Mouse (Mus musculus) liver, embryonic 16.5 days (tissue): ENCODE data around the gene Oit3. TPM values are rescaled to one million over a fixed set of nuclear protein-coding genes. Genes with fewer than 3 reads are reported as not detected.

Experiments
- ATAC-seq: fragments of 200-750 bp; cut with Nextera tagmentation; 2 replicates; pipeline ENCODE4 v1.8.0; 2017; ENCODE audit warnings: low read depth, mild to moderate bottlenecking, moderate number of reproducible peaks, moderate library complexity
- H3K27ac ChIP-seq: fragments of 300-500 bp; sonication (generic); 2 replicates; pipeline ENCODE4 v1.5.1; 2014; ENCODE audit warnings: mild to moderate bottlenecking, low read length
- H3K27me3 ChIP-seq: fragments of 300-500 bp; sonication (generic); 2 replicates; pipeline ENCODE4 v1.6.1; 2014; ENCODE audit warnings: low read depth, low read length, mixed read lengths; ENCODE audit not compliant: control insufficient read depth, insufficient read depth
- H3K36me3 ChIP-seq: fragments of 300-500 bp; sonication (generic); 2 replicates; pipeline ENCODE4 v1.6.1; 2014; ENCODE audit warnings: mild to moderate bottlenecking; ENCODE audit not compliant: control insufficient read depth, insufficient read depth
- H3K4me1 ChIP-seq: fragments of 300-500 bp; sonication (generic); 2 replicates; pipeline ENCODE4 v1.6.1; 2014; ENCODE audit warnings: low read depth, low read length, mixed read lengths; ENCODE audit not compliant: control insufficient read depth
- H3K4me2 ChIP-seq: fragments of 300-500 bp; sonication (generic); 2 replicates; pipeline ENCODE4 v1.6.1; 2014; ENCODE audit warnings: low read depth, low read length, mixed read lengths
- H3K4me3 ChIP-seq: fragments of 300-500 bp; sonication (generic); 2 replicates; pipeline ENCODE4 v1.5.1; 2014; ENCODE audit warnings: low read depth, mild to moderate bottlenecking, low read length
- H3K9ac ChIP-seq: fragments of 300-500 bp; sonication (generic); 2 replicates; pipeline ENCODE4 v1.6.1; 2014; ENCODE audit warnings: low read depth, low read length
- H3K9me3 ChIP-seq: fragments of 300-500 bp; sonication (generic); replicated peaks from 2 replicates; pipeline ENCODE4 v1.6.1; 2016; ENCODE audit warnings: low read length; ENCODE audit not compliant: control insufficient read depth
- WGBS: fragments of 180-500 bp; shearing (Covaris S2); extraction: QIAGEN DNeasy Blood & Tissue Kit; methylation state at CpG from one replicate; pipeline ENCODE4 v1.1.7; 2014; ENCODE audit not compliant: insufficient replicate concordance; 5-methylcytosine and 5-hydroxymethylcytosine counted together
- polyA plus RNA-seq: library from polyadenylated mRNA; unstranded; fragments of >200 nt; fragmentation: Nextera tagmentation; extraction: Ambion mirVana; gene quantifications from 2 replicates; pipeline ENCODE4 v1.2.1, GENCODE M21; 2015

Gene Oit3
- polyA plus RNA-seq, 1 experiment from 2014 or later = 21.0 TPM

DNA sequence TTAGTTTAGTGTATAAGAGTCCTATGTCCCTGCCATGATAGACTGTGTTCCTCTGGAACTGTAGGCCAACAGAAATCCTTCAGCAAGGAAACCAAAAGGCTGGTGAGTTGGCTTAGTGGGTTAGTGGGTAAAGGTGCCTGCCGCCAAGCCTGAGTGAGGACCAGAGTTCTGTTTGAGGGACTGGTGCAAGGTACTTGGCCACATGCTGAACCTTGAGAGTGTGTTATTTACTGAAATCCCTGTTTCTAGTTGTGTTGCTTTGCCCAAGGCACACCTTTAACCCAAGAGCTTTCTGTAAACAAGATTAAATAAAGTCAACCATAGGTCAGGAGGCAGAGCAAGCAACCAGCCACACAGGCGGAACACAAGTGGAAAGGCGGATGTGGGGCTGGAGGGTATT, 24.0 kb upstream of the Oit3 start:
- H3K4me1 ChIP-seq = no peaks in the 10 kb centered on the region
- H3K9ac ChIP-seq = no peak overlapping the region
- WGBS = 74% methylated on average over 3 of the region's 3 CpGs
- H3K27ac ChIP-seq = no peak overlapping the region
- no peaks in the 10 kb centered on the region for H3K27me3 ChIP-seq
- H3K36me3 ChIP-seq = no peaks in the 10 kb centered on the region
- H3K9me3 ChIP-seq = no peaks in the 10 kb centered on the region
- no peak overlapping the region for H3K4me2 ChIP-seq
- H3K4me3 ChIP-seq = no peak overlapping the region
- no peak for ATAC-seq

DNA sequence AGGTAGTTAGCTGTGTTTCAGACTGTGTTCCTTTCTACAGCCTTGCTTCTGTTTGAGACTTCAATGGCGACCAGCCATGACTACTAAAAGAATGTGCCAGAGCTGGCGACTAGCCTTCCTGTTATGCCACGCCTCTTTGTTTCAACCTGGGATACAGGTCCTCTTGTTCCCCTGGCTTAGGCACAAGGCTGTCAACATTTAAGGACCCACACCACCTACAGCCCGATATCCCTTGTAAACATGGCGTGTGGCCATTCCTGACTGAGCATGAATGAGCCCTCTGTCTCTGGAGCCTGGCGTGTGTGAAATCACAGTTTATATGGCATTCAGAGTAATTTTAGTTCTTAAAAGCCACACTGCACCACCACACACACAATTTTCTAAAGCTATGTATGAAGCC, 20.7 kb upstream of the Oit3 start:
- Histone ChIP-seq H3K36me3 (no peaks in the 10 kb centered on the region), H3K9ac (no peak overlapping the region), H3K27me3 (no peaks in the 10 kb centered on the region), H3K4me2 (no peak overlapping the region), H3K4me3 (no peak overlapping the region), H3K4me1 (no peaks in the 10 kb centered on the region), H3K9me3 (no peaks in the 10 kb centered on the region), H3K27ac (no peak overlapping the region)
- WGBS = 73% methylated on average over 6 of the region's 6 CpGs
- ATAC-seq = no peak

DNA sequence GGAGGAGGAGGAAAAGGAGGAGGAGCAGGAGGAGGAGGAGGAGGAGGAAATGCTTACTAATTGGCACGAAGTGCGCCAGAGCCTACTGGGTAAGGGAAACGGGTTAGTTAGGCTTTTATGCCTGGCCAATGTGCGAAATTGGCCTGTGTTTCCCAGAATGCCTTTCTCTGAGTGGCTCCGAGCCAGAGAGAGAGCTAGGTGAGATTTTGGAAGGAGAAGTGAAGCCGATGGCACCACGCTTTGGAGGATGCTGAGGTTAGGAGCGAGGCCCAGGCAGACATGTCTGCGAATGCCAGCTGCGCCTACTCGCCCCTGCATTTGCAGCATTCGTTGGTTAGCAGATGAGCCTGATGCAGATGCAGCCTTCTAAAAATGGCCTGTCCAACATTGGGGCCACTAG, 18.2 kb upstream of the Oit3 start:
- H3K36me3 ChIP-seq = no peaks in the 10 kb centered on the region
- H3K4me2 ChIP-seq = no peak overlapping the region
- WGBS = 74% methylated on average over 12 of the region's 12 CpGs
- ATAC-seq = no peak
- H3K4me3 ChIP-seq = no peak overlapping the region
- H3K9ac ChIP-seq = no peak overlapping the region
- H3K27ac ChIP-seq = no peak overlapping the region
- no peaks in the 10 kb centered on the region for H3K9me3 ChIP-seq
- H3K4me1 ChIP-seq = no peaks in the 10 kb centered on the region
- no peaks in the 10 kb centered on the region for H3K27me3 ChIP-seq

DNA sequence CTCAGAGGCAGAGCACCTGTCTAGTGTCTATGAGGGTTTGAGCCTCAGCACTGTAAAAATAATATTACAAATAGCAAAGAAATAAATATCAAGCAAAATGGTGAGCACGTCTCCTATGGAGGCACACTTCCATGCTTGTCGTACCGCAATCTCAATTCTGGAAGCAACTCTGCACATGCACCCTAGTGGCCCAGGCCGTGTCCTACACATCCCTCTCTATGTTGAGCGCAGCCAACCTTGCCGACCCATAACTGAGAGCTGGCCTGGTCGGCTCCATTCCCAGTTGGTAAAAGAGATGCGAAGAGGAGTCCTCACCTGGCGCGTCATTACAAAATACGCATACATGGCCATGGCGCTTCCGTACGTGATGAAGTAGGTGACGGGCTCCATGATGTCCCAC, 13.1 kb upstream of the Oit3 start:
- H3K9me3 ChIP-seq = no peaks in the 10 kb centered on the region
- WGBS = 86% methylated on average over 15 of the region's 15 CpGs
- H3K4me1 ChIP-seq = no peaks in the 10 kb centered on the region
- no peak overlapping the region for H3K4me3 ChIP-seq
- H3K36me3 ChIP-seq = no peaks in the 10 kb centered on the region; the same call in 1 of the 2 replicates
- no peak overlapping the region for H3K9ac ChIP-seq
- H3K4me2 ChIP-seq = no peak overlapping the region
- no peaks in the 10 kb centered on the region for H3K27me3 ChIP-seq
- ATAC-seq = no peak
- H3K27ac ChIP-seq = no peak overlapping the region

DNA sequence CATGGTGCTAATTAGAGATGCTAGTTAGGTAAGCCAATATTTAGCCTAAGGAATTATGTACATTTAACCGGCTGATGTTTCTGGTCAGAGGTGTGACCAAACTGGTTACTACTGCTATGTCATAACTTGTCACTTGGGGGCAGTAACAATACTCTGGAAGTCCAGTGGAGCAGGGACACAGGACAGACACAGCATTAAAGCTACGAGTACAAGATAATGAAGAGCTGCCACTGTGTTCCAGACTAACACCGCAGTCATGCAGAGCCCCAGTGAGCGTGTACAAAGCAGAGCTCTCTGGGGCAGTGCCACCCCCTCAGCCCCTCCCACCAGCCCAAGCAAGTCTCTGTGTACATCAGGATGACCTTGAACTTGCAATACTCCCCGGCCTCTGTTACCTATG, 10.3 kb upstream of the Oit3 start:
- peak; percentile 35; the same call in 1 of the 2 replicates for ATAC-seq
- no peaks in the 10 kb centered on the region; the same call in 1 of the 2 replicates for H3K36me3 ChIP-seq
- H3K4me1 ChIP-seq = no peaks in the 10 kb centered on the region
- H3K9ac ChIP-seq = no peak overlapping the region
- no peaks in the 10 kb centered on the region for H3K27me3 ChIP-seq
- H3K4me2 ChIP-seq = no peak overlapping the region
- WGBS = 49% methylated on average over 5 of the region's 5 CpGs
- H3K27ac ChIP-seq = no peak overlapping the region
- no peaks in the 10 kb centered on the region for H3K9me3 ChIP-seq
- H3K4me3 ChIP-seq = no peak overlapping the region

DNA sequence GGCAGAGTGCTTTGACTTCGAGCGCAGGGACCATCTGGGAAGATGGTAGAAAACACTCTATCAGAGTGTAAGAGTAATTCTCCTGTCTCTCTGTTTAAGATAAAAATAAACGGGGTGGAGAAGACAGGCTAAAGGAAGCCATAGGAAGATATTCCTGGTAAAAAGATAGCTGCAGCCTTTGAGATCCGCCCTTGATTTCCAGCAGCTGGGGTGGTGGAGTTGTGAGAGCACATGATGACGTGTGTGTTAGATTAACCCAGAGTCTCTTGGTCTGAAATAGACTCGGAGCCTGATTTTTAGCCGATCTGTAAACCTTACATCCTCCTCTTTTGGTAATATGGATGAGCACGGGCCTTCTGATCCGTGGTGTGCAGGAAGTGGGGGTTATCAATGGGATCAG, 6.0 kb upstream of the Oit3 start:
- no peak overlapping the region for H3K9ac ChIP-seq
- H3K4me2 ChIP-seq = no peak overlapping the region
- H3K4me3 ChIP-seq = no peak overlapping the region
- H3K9me3 ChIP-seq = no peaks in the 10 kb centered on the region
- H3K4me1 ChIP-seq = no peaks in the 10 kb centered on the region; the same call in none of the 2 replicates
- no peak for ATAC-seq
- no peak overlapping the region for H3K27ac ChIP-seq
- H3K27me3 ChIP-seq = no peaks in the 10 kb centered on the region
- H3K36me3 ChIP-seq = no peaks in the 10 kb centered on the region
- WGBS = 58% methylated on average over 9 of the region's 9 CpGs

DNA sequence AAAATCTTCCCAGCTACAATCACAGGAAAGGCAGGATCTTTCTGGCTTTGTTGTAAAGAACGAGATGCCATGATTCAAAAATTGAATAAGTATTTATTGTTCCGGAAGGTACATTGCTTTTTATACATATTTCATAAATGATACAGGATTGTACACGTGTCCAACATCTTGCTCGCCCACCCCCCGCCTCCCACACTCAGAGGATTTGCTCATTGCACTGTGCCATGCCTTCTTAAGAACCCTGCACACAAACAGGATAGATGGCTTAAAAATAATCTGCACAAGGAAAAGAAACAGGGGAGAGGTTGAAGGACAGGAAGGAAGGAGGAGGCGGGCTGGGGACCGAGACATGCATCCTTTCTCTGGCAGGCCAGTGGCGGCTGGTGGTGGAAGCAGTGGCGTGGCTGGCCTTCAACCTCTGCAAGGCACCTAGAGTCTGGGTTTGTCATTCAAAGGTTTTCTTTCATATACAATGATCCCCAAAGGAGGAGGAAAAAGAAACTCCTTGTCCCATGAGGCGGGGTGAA, 5.4 kb upstream of the Oit3 start:
- ATAC-seq = no peak
- WGBS = 60% methylated on average over 10 of the region's 10 CpGs
- Histone ChIP-seq H3K4me3 (no peak overlapping the region), H3K9ac (no peak overlapping the region), H3K9me3 (no peaks in the 10 kb centered on the region), H3K27me3 (no peaks in the 10 kb centered on the region), H3K36me3 (no peaks in the 10 kb centered on the region), H3K4me2 (no peak overlapping the region), H3K27ac (no peak overlapping the region), H3K4me1 (no peaks in the 10 kb centered on the region; the same call in none of the 2 replicates)

DNA sequence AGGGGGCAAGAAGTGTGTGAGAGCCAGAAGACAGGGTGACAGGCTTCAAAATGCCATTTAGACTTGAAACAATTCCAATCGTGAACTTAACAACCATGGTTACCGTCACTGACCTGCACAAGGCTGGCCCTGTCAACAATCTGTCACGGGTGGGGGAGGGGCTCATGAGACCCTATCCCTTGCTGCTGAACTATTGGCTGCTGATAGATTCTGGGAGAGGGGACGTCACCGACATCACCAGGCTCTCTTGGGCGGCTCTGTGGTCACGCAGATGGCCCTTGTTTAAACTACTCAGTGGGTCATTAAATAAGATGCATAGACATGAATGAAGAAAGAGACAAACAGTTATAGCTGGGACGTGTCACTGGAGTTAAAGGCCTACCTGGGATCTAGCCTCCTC, 3.1 kb upstream of the Oit3 start:
- Histone ChIP-seq H3K4me2 (no peak overlapping the region), H3K27me3 (no peaks in the 10 kb centered on the region), H3K9me3 (no peaks in the 10 kb centered on the region), H3K36me3 (no peaks in the 10 kb centered on the region), H3K4me1 (no peaks in the 10 kb centered on the region; the same call in none of the 2 replicates), H3K4me3 (no peak overlapping the region), H3K9ac (no peak overlapping the region), H3K27ac (no peak overlapping the region)
- WGBS = 29% methylated on average over 8 of the region's 8 CpGs
- no peak for ATAC-seq

DNA sequence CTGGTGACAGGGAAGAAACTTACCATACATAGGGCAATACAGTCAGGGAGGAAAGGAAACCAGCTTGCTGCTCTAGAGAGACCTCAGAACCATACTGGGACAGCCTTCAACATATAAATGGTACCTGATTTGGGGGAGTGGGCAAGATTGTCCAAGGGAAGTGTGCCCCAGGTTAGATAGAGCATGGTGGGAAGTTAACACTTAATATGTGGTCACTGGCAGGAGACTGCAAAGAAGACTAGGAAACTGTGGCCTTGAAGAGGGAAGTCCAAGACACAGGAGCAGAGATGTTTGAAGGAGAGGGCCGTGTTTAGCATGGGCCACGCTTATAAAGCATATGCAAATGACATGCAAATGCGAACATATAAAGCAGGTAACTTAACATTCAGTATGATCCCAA, 2.5 kb upstream of the Oit3 start:
- Histone ChIP-seq H3K36me3 (no peaks in the 10 kb centered on the region), H3K9ac (no peak overlapping the region), H3K9me3 (no peaks in the 10 kb centered on the region), H3K27me3 (no peaks in the 10 kb centered on the region), H3K4me3 (no peak overlapping the region), H3K4me2 (no peak overlapping the region), H3K4me1 (no peaks in the 10 kb centered on the region; the same call in none of the 2 replicates), H3K27ac (no peak overlapping the region)
- WGBS = 26% methylated on average over 3 of the region's 3 CpGs
- no peak for ATAC-seq
